Mouse (Mus musculus): ENCODE results near the gene Tmem81.
A peak's percentile ranks its signal among the peaks of the same experiment; 100 is the strongest.
"Not testable (repeated sequence)": the region's sequence is repeated elsewhere in the genome, so short reads cannot be mapped to it uniquely, and the experiment has no call there.

The Tmem81 gene

GRCm38 (mm10) chr1:132506058-132506457 is at the start of gene Tmem81:
Tmem81 (plus strand) TSS chr1:132506230.
- DNase-seq (ENCODE audit: low spot score) = no peak

DNA sequence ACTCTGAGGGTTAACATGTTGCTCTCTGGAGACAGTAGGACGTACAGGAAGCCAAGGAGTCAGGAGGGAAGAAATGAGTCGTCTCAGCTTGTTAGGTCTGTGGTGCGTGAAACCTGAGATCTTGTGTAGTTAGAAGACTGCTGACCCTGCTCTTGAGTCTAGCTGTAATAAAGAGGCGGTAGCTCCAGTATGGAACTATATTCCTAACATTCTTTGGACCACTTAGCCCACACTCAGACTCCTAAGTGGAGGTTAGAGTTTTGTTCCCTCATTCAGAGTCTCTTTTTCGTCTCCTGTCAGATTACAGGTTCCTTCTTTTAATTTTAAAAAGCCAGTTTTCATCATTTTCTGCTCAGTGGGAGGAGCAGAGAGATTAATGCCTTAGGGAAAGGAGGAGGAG is 41.4 kb upstream of the Tmem81 start:
- DNase-seq (ENCODE audit: low spot score) = no peak

DNA sequence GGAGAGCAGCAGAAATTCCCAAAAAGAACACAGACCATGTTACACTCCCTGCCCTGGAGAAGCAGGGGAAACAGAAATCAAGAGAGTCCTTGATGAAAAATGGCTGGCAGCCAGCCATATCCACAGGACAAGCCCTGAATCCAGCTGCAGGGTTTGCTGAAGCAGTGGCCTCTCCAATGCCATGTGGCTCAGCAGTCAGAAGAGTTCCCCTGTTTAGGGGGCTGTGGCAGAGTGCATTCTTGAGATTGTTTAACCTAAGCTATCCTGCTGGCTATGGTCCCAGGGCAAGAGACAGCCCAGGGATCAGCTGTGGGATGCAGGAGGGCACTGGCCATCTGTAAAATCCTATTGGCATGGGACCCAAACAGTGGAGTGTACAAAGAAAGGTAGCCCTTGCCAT is 37.1 kb upstream of the Tmem81 start:
- DNase-seq (ENCODE audit: low spot score) = peak; percentile 20

GRCm38 (mm10) chr1:132469519-132469918 is 36.5 kb upstream of the Tmem81 start:
- no peak for DNase-seq (ENCODE audit: low spot score)

DNA sequence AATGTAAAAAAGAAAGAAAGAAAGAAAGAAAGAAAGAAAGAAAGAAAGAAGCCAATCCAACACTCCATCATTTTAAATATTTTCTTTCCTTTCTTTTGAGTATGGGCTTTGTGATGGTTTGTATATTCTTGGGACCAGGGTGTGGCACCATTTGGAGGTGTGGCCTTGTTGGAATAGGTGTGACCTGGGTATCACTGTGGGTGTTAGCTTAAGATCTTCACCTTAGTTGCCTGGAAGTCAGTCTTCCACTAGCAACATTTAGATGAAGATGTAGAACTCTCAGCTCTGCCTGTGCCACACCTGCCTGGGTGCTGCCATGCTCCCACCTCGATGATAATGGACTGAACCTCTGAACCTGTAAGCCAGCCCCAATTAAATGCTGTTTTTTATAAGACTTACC is 36.0 kb upstream of the Tmem81 start:
- DNase-seq (ENCODE audit: low spot score) = not testable (repeated sequence)

DNA sequence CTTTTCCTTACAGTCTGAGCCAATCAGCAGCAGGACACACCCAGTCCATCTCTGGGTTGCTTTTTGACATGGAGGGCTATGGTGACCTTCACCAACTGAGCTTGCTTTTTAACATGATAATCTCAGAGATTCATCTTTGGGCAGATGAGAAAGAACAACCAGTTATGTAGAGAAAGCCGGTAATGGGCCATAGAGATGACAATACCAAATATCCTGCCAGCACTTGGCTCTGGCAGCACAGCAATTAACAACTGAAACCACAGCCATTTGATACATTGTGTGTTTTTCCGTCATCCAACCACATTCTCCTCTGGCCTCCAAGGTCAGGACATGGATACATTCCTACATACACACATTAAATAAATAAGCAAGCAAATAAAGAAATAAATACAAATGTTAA is 35.0 kb upstream of the Tmem81 start:
- no peak for DNase-seq (ENCODE audit: low spot score)

DNA sequence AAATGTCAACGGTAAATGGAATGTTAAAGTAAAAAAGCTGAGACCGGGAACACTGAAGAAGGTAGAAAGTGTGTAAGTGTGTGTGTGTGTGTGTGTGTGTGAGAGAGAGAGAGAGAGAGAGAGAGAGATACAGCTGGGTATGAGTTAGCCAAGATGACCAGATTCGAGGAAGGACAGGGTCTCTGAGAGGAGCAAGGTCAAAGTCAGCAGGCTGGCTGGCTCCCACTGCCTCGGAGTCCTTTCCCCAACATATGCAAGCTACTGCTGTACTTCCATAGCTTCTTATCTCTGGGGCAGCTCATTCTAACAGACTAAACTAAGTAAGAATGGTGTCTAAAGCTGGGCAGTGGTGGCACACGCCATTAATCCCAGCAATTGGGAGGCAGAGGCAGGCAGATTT is 34.5 kb upstream of the Tmem81 start:
- no peak for DNase-seq (ENCODE audit: low spot score)

GRCm38 (mm10) chr1:132472537-132472936 is 33.5 kb upstream of the Tmem81 start:
- DNase-seq (ENCODE audit: low spot score) = no peak

DNA sequence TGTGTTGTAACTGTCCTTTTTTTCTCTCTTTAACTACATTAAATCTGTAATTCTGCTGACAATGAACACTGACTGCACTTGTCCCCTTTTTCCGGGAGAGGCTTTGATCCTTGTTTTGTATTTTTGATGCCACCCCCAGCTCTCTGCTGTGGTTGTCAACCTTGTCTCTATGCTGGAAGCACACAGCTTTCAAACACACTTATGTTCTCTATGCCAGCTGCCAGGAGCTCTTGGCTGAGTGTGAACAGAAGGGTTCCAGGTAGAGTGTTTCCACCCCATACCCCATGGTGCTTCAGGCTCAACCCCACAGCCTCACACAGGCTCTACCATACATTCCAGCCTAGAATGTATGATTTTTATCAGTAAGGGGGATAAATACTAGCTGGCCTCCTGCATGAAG is 31.5 kb upstream of the Tmem81 start:
- DNase-seq (ENCODE audit: low spot score) = no peak

DNA sequence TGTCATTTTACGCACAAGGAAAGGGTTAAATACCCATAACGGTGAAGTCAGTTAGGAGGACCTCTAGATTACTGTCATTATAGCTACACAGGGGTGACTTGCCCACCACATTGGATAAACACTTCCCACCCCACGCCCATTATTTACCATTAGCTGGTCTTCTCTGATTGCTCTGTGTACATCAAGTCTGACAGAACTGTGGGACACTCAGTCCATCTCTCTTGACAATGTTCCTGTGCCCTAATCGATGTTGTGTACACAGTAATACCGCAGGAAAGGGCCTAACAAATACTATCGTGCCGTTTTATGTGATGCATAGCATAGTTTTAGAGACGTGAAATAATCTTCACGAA is 29.5 kb upstream of the Tmem81 start:
- no peak for DNase-seq (ENCODE audit: low spot score)

- peak; percentile 86 for DNase-seq (ENCODE audit: low spot score)
Observed at GRCm38 (mm10) chr1:132476928-132477691, 28.9 kb upstream of the Tmem81 start, which contains the start of gene Rbbp5. Rbbp5 (plus strand) TSS chr1:132477365.

GRCm38 (mm10) chr1:132479438-132479837 is 26.6 kb upstream of the Tmem81 start:
- DNase-seq (ENCODE audit: low spot score) = no peak

- no peak for DNase-seq (ENCODE audit: low spot score)
Observed at GRCm38 (mm10) chr1:132481619-132482018, 24.4 kb upstream of the Tmem81 start.

DNA sequence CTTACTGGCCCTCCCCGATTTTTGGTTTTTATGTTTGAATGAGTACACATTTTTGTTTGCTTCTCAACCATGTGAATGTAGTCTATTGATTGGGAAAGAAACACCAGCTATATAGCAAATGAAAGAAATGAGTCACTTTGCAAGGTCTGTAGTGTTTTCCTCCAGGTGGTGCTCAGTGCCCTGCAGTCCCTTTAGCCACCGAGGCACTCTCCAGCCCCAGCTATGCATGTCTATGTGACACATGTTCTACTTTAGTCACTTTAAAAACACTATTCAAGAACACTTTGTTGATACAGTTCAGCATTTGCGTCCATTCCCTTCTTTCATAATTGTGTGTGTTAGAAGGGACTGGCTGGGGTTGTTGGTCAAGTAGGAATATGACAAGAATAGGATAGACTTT is 22.8 kb upstream of the Tmem81 start:
- no peak for DNase-seq (ENCODE audit: low spot score)

- no peak for DNase-seq (ENCODE audit: low spot score)
Observed at GRCm38 (mm10) chr1:132483759-132484158, 22.3 kb upstream of the Tmem81 start.

- DNase-seq (ENCODE audit: low spot score) = no peak
Observed at GRCm38 (mm10) chr1:132500535-132500934, 5.5 kb upstream of the Tmem81 start.

DNA sequence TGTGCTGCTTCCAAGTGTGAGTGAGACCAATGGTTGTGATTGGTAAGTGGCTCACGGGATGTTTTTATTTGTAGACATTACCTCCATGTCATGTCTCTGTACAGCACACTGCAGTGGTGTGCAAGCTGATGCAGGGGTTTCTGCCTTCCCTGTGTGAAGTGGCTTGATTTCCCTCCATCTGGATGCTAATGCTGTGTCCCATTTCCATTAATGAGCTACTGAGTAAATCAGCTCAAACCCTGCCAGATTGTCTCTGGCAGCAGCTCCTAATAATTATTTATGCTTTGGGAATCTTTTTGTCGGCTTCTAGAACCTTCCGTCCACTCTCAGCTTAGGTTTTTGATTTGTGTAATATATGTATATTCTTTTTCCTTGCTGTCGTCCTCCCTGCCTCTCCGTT is 875 bp upstream of the Tmem81 start:
- DNase-seq (ENCODE audit: low spot score) = no peak

GRCm38 (mm10) chr1:132506656-132507055 is 626 bp downstream of the Tmem81 start:
- DNase-seq (ENCODE audit: low spot score) = no peak

DNA sequence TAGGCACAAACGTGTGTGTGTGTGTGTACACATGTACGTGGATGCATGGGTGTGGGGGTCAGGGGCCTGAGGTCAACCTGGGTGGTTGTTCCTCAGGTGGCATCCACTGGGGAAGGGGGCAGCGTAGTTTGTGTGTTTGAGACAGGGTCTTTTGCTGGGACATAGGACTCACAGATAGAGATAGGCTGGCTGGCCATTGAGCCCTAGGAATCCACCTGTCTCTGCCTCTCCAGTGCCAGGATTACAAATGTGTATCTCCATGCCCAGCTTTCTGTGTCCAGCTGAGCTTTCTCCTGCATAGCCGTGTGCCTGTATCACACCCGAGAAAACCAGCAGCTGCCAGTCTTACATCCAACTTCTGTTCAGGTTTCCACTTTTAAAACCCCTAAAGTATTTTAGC is 3.7 kb downstream of the Tmem81 start:
- no peak for DNase-seq (ENCODE audit: low spot score)

- DNase-seq (ENCODE audit: low spot score) = no peak
Observed at GRCm38 (mm10) chr1:132511521-132511920, 5.5 kb downstream of the Tmem81 start.

GRCm38 (mm10) chr1:132512106-132512505 is 6.1 kb downstream of the Tmem81 start:
- no peak for DNase-seq (ENCODE audit: low spot score)

DNA sequence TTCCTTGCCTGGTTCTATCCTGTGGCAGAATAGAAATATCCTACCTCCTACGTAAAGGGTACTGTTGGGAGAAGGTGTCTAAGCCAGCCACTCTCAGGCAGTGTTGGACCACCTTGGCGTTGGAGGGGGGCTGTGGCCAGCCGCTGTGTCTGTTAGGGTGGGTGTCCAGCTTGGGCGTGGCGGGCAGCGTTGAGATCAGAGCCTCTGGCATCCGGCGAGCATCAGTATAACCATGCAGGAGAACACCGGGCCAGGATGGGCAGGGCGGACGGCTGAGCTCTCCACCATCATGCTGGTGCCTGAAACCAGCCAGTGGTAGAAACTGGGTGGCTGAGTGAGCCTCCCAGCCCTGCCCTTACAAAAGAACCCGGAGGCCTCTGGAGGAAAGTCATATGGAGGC is 9.3 kb downstream of the Tmem81 start:
- DNase-seq (ENCODE audit: low spot score) = no peak

- no peak for DNase-seq (ENCODE audit: low spot score)
Observed at GRCm38 (mm10) chr1:132516776-132517175, 10.7 kb downstream of the Tmem81 start.

GRCm38 (mm10) chr1:132518621-132519020 is 12.6 kb downstream of the Tmem81 start:
- no peak for DNase-seq (ENCODE audit: low spot score)
